Mouse (Mus musculus) intestine, embryonic 14.5 days (tissue): ENCODE data around the gene Rmnd1. TPM values are rescaled to one million over a fixed set of nuclear protein-coding genes. Genes with fewer than 3 reads are reported as not detected.
A peak's percentile ranks its signal among the peaks of the same experiment; 100 is the strongest.

Source experiments
- ATAC-seq: fragments of 200-750 bp; cut with Nextera tagmentation; replicated peaks from 2 replicates; pipeline ENCODE4 v1.8.0; 2017; ENCODE audit warnings: low read depth, moderate number of reproducible peaks, moderate TSS enrichment, moderate library complexity; ENCODE audit not compliant: low FRiP score, low TSS enrichment
- DNase-seq: peaks from one replicate; pipeline ENCODE4 v3.0.0-alpha.2; 2018; ENCODE audit warnings: low spot score
- H3K27ac ChIP-seq: fragments of 300-500 bp; sonication (generic); 2 replicates; pipeline ENCODE4 v1.5.1; 2014; ENCODE audit warnings: low read depth, mild to moderate bottlenecking, control low read depth
- H3K27me3 ChIP-seq: fragments of 300-500 bp; sonication (generic); replicated peaks from 2 replicates; pipeline ENCODE4 v1.6.1; 2014; ENCODE audit warnings: low read length, control low read depth; ENCODE audit not compliant: control insufficient read depth, insufficient read depth
- H3K36me3 ChIP-seq: fragments of 300-500 bp; sonication (generic); 2 replicates; pipeline ENCODE4 v1.6.1; 2014; ENCODE audit warnings: low read length, control low read depth; ENCODE audit not compliant: control insufficient read depth, insufficient read depth
- H3K4me1 ChIP-seq: fragments of 300-500 bp; sonication (generic); replicated peaks from 2 replicates; pipeline ENCODE4 v1.6.1; 2014; ENCODE audit warnings: low read length, control low read depth, mixed read lengths; ENCODE audit not compliant: control insufficient read depth, insufficient read depth
- H3K4me2 ChIP-seq: fragments of 300-500 bp; sonication (generic); 2 replicates; pipeline ENCODE4 v1.6.1; 2014; ENCODE audit warnings: low read length
- H3K4me3 ChIP-seq: fragments of 300-500 bp; sonication (generic); 2 replicates; pipeline ENCODE4 v1.5.1; 2014; ENCODE audit warnings: low read depth, low read length, control low read depth, mixed read lengths
- H3K9ac ChIP-seq: fragments of 300-500 bp; sonication (generic); 2 replicates; pipeline ENCODE4 v1.6.1; 2014; ENCODE audit warnings: mild to moderate bottlenecking, low read length
- H3K9me3 ChIP-seq: fragments of 300-500 bp; sonication (generic); 2 replicates; pipeline ENCODE4 v1.6.1; 2016; ENCODE audit warnings: low read length, control low read depth; ENCODE audit not compliant: control insufficient read depth
- WGBS: fragments of 180-500 bp; shearing (Covaris S2); extraction: QIAGEN DNeasy Blood & Tissue Kit; methylation state at CpG from one replicate; pipeline ENCODE4 v1.1.7; 2014; 5-methylcytosine and 5-hydroxymethylcytosine counted together
- polyA plus RNA-seq: library from polyadenylated mRNA; unstranded; fragments of >200 nt; fragmentation: Nextera tagmentation; extraction: Ambion mirVana; gene quantifications from 2 replicates; pipeline ENCODE4 v1.2.1, GENCODE M21; 2014

The Rmnd1 gene
- polyA plus RNA-seq, 1 experiment from 2014 or later, result 52.6 TPM

DNA sequence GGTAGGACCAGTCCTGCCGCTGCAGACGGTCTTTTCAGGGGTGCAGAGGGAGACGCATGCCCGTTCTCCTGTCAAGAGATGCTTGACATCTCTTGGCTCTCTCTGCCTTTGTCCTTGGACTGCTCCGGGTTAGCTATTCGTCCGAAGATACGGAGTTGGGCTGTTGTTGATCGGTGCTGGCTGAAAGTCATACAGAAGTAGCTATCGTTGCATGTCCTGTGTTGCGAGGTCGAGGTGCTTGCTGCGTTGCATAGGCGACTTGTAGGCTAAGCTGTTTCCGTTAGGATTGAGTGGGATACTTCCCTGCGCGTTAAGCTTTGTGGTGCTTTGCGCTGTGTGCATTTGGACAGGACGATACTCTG is 43.8 kb downstream of the Rmnd1 start:
- Histone ChIP-seq H3K9ac (peak overlapping the region; percentile 98), H3K27me3 (no peaks in the 10 kb centered on the region), H3K4me1 (peaks cover 29% of the 10 kb centered on the region), H3K36me3 (peaks cover 9% of the 10 kb centered on the region), H3K9me3 (no peaks in the 10 kb centered on the region), H3K4me2 (peak overlapping the region; percentile 95), H3K27ac (peak overlapping the region; percentile 98), H3K4me3 (peak overlapping the region; percentile 95)
- under 1% methylated on average over 19 of the region's 19 CpGs for WGBS
- peak; percentile 81 for DNase-seq
- no peak for ATAC-seq

DNA sequence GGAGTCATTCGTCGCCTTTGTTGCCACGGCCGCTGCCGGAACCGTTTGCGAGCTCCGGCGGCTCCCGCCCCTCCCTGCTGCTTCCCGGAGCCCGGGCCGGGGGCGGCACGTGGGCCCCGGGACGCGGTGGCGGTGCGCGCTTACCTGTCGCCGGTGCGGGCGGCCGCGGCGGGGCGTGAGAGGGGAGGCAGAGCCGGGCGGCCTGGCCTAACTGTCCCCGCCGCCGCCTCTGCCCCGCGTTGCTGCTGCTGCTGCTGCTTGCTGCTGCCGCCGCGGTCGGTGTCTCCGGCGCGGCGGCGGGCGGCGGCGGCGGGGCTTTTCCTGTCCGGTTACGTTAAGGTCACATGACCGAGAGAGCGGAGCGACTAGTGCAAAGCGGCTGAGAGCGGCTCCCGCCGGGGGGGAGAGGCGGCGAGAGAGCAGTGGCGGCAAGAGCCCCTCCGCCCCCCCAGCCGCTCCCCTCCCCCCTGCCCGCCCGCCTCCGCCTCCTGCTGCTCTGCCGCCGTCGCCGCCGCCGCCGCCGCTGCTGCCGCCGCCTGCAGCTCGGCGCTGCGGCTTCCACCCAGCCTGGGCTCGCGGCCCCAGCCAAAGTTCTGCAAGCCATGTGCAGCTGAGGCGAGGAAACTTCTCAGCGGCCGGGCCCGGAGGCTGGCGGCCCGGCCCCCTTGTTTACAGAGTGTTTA is 44.3 kb downstream of the Rmnd1 start, which contains the start of gene Zbtb2:
Gene Zbtb2 (minus strand): TSS at position 408 of the 683 bp plus-strand sequence.
- WGBS, result 1% methylated on average over 34 of the region's 87 CpGs
- Histone ChIP-seq H3K36me3 (peaks cover 4% of the 10 kb centered on the region), H3K27ac (peak within 1 kb of the TSS; percentile 98), H3K9me3 (no peaks in the 10 kb centered on the region), H3K4me3 (peak within 1 kb of the TSS; percentile 95), H3K4me1 (peaks cover 32% of the 10 kb centered on the region), H3K4me2 (peak within 1 kb of the TSS; percentile 95), H3K9ac (peak within 1 kb of the TSS; percentile 98), H3K27me3 (no peaks in the 10 kb centered on the region)
- DNase-seq (peak; percentile 82), ATAC-seq (0 out of 2 replicates have a peak, but pooled peaks have one; percentile 11)

DNA sequence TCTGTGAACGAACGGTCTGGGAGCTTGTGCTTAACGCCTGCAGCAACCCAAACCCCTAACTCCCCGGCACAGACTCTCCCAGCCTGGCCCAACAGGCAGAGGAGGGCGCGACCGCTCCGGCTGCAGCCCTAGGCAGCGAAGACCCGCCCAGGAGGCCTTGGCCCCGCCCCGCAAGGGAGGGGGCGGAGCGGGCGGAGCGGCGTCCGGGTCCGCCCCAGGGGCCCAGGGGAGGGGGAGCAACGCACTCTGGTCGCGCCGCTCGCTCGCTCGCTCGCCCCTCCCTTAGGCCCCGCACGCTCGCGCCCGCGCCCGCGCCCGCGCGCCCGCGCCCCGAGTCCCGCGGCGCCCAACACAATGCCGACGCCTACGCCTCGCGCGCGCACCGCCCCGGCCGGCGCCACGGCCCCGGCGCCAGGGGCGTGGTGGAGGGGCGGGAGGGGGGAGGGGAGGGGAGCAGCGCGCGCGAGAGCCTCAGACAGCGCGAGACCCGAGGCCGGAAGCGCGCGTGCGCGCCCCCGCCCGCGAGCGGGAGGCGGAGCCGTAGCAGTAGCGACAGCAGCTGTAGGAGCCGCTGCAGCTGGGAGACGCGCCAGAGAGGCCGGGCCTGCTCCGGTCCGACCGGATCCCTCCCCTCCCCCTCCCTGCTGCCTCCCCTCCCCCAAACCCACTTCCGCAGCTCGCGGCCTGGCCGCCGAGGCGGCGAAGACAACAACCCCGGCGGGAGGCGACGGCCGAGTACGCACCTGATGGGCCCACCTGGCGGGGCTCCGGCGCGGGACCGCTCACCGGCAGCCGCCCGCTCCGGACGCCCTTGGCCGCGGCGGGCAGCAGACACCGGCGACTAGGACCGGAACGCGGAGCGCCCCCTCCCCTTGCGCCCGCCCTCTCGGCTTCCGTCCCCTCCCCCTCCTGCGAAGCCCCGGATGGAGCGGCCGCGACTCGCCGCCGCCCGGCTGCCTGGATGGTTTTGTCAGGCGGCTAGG is 45.3 kb downstream of the Rmnd1 start:
- H3K36me3 ChIP-seq, result no peaks in the 10 kb centered on the region
- peaks cover 38% of the 10 kb centered on the region for H3K4me1 ChIP-seq
- WGBS, result under 1% methylated on average over 84 of the region's 133 CpGs
- H3K27me3 ChIP-seq, result no peaks in the 10 kb centered on the region
- peak; percentile 92 for ATAC-seq
- peak overlapping the region; percentile 95 for H3K4me3 ChIP-seq
- H3K27ac ChIP-seq, result peak overlapping the region; percentile 98
- H3K9ac ChIP-seq, result peak overlapping the region; percentile 98
- H3K9me3 ChIP-seq, result no peaks in the 10 kb centered on the region
- peak overlapping the region; percentile 95 for H3K4me2 ChIP-seq
- DNase-seq, result peak; percentile 97

DNA sequence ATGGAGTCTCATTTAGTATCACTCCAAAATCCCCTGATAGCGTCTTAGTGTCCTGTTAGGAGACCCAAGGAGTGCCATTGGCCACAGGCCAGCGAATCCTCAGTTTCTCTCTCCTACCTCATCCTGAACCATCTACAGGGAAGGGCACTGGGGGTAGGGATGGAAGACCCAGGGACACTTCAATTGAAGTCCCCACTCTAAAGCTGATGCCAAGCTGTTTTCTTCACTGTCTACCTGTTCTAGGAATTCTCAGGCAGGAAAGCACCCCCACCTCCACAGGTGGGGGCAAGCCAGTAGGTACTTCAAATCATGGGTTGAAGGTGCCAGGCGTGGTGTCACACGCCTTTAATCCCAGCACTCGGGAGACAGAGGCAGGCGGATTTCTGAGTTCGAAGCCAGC is 47.9 kb downstream of the Rmnd1 start:
- H3K27me3 ChIP-seq, result no peaks in the 10 kb centered on the region
- H3K9me3 ChIP-seq, result no peaks in the 10 kb centered on the region
- no peaks in the 10 kb centered on the region for H3K36me3 ChIP-seq
- peaks cover 19% of the 10 kb centered on the region for H3K4me1 ChIP-seq
- H3K4me3 ChIP-seq, result no peak overlapping the region
- ATAC-seq (no peak), DNase-seq (no peak)
- H3K4me2 ChIP-seq, result no peak overlapping the region
- no peak overlapping the region for H3K27ac ChIP-seq
- no peak overlapping the region for H3K9ac ChIP-seq
- WGBS, result 94% methylated on average over 7 of the region's 7 CpGs

DNA sequence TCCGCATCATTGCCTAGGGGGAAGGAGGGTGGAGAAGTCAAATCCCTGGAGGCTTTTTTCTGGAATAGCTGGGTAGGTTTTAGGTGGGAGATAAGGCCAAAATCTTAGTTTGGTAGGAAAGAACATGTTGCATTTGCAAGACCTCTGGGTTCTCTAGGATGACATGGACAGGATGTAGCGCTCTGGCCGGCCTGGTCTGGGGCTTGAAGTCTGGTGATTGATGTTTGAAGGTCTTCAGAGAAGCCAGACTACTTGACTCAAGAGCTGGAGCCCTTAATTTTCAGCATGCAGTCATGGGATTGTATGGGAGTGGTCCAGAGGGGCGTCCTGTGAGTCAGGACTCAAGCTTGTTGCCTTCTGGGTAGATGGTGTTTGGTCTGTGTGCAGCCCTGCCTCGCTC is 51.4 kb downstream of the Rmnd1 start:
- no peak for DNase-seq
- Histone ChIP-seq H3K27ac (no peak overlapping the region), H3K4me3 (no peak overlapping the region), H3K4me1 (peaks cover 22% of the 10 kb centered on the region), H3K27me3 (no peaks in the 10 kb centered on the region), H3K36me3 (no peaks in the 10 kb centered on the region), H3K4me2 (no peak overlapping the region), H3K9ac (no peak overlapping the region), H3K9me3 (no peaks in the 10 kb centered on the region)
- no peak for ATAC-seq
- 82% methylated on average over 5 of the region's 5 CpGs for WGBS

DNA sequence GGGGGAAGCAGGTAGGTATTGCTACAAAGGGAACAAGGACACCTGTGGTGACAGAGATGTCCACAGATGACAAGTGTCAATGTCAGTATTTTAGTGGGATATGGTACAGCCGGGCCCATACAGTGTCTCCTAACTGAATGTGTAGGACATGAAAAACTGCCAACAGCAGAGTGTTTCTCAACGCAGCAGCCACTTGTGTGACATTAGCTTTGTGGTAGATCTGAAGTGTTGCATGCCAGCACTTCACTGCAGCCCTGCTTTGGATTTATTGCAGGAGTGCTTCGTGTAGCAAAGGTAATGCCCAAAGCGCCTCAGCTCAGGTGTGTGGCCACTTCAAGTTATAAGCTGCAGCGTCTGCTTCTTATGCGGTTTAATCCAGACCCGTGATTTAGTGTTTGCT is 55.3 kb downstream of the Rmnd1 start:
- H3K4me2 ChIP-seq, result no peak overlapping the region
- no peak overlapping the region for H3K9ac ChIP-seq
- peaks cover 16% of the 10 kb centered on the region for H3K4me1 ChIP-seq
- WGBS, result 66% methylated on average over 7 of the region's 7 CpGs
- ATAC-seq (no peak), DNase-seq (no peak)
- H3K9me3 ChIP-seq, result no peaks in the 10 kb centered on the region
- no peaks in the 10 kb centered on the region for H3K27me3 ChIP-seq
- H3K4me3 ChIP-seq, result no peak overlapping the region
- 0 out of 2 replicates have a peak, but pooled peaks cover 6% of the 10 kb centered on the region for H3K36me3 ChIP-seq
- H3K27ac ChIP-seq, result peak overlapping the region; percentile 57

DNA sequence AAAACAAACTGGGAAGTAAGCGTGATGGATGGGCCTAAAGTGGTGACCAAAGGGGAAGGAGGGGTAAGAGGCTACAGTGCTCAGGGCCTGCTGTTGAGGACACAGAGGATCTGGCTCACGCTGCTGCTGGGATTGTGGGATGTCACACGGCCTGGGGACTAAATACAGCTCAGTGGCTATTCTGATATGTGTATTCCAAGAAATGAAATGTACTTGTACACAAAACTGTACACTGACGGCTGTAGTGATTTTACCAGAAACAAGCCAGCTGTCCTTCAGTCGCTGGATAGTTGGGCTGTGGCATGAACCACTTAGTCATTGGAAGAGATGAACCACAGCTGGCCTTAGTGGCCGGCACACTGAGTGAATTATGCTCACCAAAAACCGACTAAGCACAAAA is 55.7 kb downstream of the Rmnd1 start:
- Histone ChIP-seq H3K27me3 (no peaks in the 10 kb centered on the region), H3K9me3 (no peaks in the 10 kb centered on the region), H3K4me1 (peaks cover 16% of the 10 kb centered on the region), H3K36me3 (0 out of 2 replicates have a peak, but pooled peaks cover 6% of the 10 kb centered on the region), H3K4me2 (no peak overlapping the region), H3K4me3 (no peak overlapping the region), H3K27ac (peak overlapping the region; percentile 57), H3K9ac (no peak overlapping the region)
- DNase-seq (peak; percentile 61), ATAC-seq (no peak)
- WGBS, result 30% methylated on average over 7 of the region's 7 CpGs

DNA sequence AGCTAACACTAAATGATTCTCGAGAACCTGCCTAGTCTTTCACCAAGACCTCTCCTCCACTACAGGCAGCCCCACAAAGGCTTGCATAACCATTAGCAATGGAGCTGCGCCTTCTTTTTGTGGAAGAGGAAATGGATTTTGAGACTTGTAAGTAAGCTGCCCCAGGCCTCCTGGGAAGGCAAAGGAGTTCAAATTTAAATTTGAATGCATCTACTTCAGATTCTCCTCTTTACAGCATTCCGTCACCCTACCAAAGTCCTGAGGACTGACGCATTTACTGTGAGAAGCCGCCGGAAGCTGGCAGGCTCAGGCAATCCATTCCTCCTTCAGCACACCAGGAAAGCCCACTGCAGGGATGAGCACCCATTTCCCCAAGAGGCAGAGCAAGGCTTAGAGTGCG is 56.9 kb downstream of the Rmnd1 start:
- H3K36me3 ChIP-seq, result peaks cover 11% of the 10 kb centered on the region; the same call in 1 of the 2 replicates
- H3K9ac ChIP-seq, result no peak overlapping the region
- no peaks in the 10 kb centered on the region for H3K9me3 ChIP-seq
- no peak for DNase-seq
- peaks cover 16% of the 10 kb centered on the region for H3K4me1 ChIP-seq
- no peak overlapping the region for H3K4me3 ChIP-seq
- ATAC-seq, result no peak
- 67% methylated on average over 7 of the region's 7 CpGs for WGBS
- no peak overlapping the region for H3K4me2 ChIP-seq
- no peaks in the 10 kb centered on the region for H3K27me3 ChIP-seq
- H3K27ac ChIP-seq, result peak overlapping the region; percentile 57; the same call in 1 of the 2 replicates
